Mouse (Mus musculus) megakaryocyte-erythroid progenitor cell, adult 5-6 weeks (primary cell): ENCODE measurements around the gene Mcam. TPM values are rescaled to one million over a fixed set of nuclear protein-coding genes. Genes with fewer than 3 reads are reported as not detected.

Source experiments
- ATAC-seq: replicated peaks from 2 replicates; pipeline ENCODE4 v1.8.0; 2016; ENCODE audit warnings: mild to moderate bottlenecking, inconsistent platforms; ENCODE audit not compliant: severe bottlenecking, poor library complexity, low FRiP score, low TSS enrichment
- total RNA-seq, 2 experiments: library from RNA; stranded (forward) in 1 of 2; stranded (reverse) in 1 of 2; fragments of 200-1000, 215-1000 nt in 1 of 2; fragments of >200 nt in 1 of 2; fragmentation: Nextera tagmentation in 1 of 2; gene quantifications; 2 replicates each; pipeline ENCODE4 v1.2.3; 2014 to 2017

The Mcam gene
- total RNA-seq, 2 experiments from 2014 or later, result 0.09 TPM; not detected in 1

- no peak for ATAC-seq
Observed at GRCm38 (mm10) chr9:44131276-44131590, 3.0 kb upstream of the Mcam start.

GRCm38 (mm10) chr9:44132200-44132599 is 2.1 kb upstream of the Mcam start:
- no peak for ATAC-seq

DNA sequence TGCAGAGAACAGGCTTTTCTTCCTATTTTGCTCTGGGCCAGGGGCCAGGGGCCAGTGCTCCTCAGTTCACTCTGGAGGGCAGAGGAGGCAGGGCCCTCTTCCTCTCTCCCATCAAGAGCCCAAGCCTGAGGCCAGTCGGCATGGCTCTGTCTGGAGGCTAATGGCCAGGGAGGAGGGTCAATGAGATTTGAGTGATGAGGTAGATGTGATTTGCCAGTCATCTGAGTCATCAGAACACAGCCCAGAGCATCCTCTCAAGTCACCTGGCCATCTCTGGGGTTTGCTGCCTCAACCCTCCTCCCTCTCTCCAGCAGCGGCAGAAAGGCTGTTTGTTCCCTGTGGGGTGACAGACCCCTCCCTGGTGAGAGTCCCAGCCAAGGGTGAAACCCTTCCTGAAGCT is 982 bp upstream of the Mcam start:
- ATAC-seq, result no peak

GRCm38 (mm10) chr9:44134851-44135730 is 822 bp downstream of the Mcam start:
- ATAC-seq, result no peak; the same call in 1 of the 2 replicates

DNA sequence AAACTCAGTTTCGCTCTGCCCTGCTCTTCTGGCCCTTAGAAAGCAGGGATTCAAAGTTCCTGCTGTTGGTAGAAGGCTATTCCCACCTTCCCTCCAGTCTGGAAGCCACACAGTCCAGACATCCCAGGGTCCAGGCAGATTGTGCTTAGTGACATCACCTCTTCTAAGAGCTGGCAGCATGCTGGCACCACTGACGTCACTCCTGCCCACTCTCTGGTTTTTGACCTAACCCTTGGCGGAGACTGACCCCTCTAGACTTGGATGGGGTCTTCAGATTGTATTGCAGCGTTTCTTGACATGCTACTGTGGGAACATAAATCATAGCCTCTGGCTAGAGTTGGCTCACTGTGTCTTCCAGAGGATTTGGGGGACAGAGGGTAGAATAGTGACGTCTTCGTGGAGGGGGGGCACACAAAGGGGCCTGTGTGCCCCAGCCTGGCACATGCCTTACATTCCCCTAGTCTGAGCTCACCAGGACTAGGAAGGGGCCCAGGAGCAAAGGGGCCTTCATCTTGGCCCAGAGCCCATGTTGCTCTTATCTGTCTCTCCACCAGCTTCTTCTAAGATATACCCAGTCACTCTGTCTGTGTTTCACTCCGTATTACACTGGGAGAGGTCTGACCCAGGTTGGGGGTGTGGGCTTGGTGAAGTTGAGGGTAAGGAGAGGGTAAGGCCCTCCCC is 1.6 kb downstream of the Mcam start:
- ATAC-seq, result peak; percentile 36; the same call in 1 of the 2 replicates

GRCm38 (mm10) chr9:44137846-44138245 is 3.6 kb downstream of the Mcam start:
- ATAC-seq, result no peak

DNA sequence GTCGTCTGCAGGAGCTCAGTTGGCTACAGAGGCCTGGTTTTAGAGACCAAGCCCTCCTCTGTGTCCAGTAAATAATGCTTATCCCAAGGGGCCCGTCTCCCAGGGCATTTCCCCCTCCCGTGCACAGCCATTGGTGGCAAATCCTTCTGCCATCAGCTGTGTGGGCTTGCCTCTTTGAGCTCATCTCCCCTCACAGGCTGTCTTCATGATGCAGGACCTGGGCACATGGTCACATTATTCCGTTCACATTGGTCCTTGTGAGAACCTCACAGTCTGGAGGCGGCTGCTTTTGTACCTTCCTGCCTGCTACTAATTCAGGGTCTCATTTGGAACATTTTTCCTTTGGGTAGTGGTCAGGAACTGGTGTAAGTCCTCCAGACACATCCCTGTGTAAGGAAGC is 7.7 kb downstream of the Mcam start:
- ATAC-seq, result no peak

- no peak for ATAC-seq
Observed at GRCm38 (mm10) chr9:44143421-44143820, 9.2 kb downstream of the Mcam start.

- ATAC-seq, result no peak
Observed at GRCm38 (mm10) chr9:44144023-44144717, 9.9 kb downstream of the Mcam start.

DNA sequence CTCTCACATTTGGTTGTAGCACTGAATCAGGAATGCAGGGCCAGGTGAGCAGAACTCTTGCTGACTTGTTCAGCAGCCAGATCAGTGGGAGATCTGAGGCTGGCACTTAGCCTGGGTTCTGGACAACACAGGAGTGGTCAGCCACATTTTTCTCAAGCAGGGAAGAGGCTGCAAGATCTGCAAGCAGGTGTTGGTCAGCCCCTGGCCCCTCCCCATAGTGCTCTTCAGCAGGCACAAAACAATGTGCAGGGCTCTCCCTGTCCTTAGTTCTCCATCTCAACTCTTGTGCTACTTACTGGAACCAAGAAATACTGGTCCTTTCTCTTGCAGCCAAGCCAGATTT is 10.4 kb downstream of the Mcam start:
- ATAC-seq, result no peak

- ATAC-seq, result peak; percentile 75
Observed at GRCm38 (mm10) chr9:44147290-44147689, 13.0 kb downstream of the Mcam start.

- no peak for ATAC-seq
Observed at GRCm38 (mm10) chr9:44159886-44160285, 25.6 kb downstream of the Mcam start.

DNA sequence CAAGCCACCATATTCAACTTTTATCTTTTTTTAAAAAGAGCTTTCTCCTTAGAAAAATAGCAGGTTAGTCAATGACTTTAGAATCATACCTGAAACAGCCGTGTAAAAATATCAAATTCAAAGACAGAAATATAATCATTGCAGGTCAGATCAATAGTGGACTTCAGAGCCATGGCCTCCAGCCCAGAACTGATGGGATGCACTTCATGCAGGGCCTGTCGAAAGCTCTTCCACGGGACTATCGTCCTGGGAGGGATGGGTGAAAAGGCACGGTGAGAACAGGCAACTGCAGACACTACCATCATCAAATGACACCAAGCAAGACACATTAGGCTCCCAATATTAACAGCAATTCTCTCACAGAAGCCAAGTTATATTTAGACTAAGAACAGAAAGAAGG is 34.7 kb downstream of the Mcam start:
- ATAC-seq, result no peak

DNA sequence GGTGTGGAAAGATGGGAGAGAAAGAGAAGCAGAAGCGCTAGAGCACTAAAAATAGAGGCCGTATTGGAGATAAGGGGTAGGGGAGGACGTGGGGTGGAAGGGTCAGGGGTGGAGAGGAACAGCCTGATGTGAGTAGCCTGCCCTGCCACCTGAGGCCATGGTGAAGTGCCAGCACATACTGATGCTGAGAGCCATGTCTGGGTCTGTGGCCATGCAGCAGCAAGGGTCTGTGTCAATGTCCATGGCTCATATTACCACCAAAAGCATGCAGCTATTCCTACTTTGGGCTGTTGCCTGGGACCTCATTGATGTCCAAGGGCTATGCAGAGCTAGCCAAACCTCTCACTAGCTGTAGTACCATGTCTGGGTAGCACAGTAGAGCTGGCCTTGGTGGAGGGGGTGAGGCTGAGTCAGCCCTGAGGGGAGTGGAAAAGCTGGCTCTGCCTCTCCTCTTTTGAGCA is 36.5 kb downstream of the Mcam start:
- no peak for ATAC-seq

DNA sequence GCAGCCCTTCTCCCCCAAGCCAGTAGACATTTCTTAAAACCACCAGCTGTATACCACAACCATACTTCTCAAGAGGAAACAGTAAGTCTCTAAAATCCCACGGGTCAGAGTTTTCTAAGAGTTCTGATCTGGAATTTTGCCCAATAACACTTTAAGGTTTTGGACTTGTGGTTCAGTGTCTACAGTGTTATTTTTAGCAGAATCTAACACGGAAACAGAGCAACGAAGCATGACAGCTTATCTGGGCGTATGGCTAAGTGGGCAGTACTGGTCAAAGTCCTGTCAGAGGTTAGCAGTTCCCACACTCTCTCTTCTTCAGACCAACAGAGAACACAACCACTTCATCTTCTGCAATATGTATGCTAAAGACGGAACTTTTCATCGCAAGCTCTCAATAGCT is 41.3 kb downstream of the Mcam start:
- ATAC-seq, result no peak

- no peak for ATAC-seq
Observed at GRCm38 (mm10) chr9:44175957-44176356, 41.7 kb downstream of the Mcam start.

DNA sequence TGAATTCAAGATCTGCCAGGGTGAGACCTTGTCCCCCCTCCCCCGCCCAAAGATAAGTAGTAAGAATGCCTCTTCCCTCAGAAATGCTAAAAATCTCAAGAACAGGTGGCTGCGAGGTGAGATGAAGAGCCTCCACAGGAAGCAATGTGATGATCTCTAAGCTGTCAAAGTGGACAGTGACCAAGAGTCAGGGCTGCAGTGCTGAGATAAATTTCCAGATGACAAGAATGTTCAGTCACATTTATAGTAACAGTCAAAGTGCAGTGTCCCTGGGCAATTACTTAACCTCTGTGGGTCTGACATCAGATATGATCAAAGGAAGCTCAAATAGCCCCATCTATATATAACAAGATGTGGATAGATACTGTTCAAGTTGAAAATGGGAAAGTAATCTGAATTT is 43.1 kb downstream of the Mcam start:
- 0 out of 2 replicates have a peak, but pooled peaks have one; percentile 20 for ATAC-seq

DNA sequence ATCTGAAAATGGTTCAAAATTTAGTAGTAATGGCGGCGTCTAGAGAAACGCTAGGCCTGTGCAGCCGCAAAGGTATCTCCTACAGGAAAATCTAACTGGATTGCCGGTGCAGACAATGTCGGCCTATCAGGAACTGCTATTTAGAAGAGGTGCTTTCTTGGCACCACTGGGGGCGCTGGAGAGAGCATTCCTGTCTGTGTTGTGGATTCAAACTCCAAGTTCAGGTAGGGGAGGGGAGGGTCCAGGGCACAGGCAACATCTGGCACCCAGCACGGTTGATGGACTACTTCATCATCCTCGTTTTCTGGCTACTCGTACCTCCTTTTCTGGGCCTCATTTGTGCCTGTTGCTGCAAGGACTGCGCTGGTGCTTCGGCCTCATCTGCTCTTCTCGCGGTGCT is 44.1 kb downstream of the Mcam start:
- 0 out of 2 replicates have a peak, but pooled peaks have one; percentile 31 for ATAC-seq

DNA sequence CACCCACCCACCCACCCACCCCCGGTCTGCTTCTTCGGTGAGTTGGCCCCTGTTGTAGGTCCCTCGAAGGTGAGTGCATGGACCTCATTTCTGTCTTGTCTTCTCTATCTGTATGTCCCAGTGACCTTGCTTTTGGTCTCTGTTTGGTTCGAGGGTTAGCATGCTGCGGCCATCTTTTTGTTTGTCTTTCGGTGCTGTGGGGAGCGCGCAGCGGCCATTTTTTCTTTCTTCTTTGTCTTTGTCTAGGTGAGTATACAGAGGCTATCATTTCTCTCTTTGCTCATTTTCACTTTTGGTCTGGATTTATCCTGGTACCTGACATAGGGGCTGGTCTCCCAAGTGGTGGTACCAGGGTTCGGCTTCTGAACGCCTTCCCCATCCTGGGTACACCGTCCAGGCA is 44.5 kb downstream of the Mcam start:
- no peak for ATAC-seq

DNA sequence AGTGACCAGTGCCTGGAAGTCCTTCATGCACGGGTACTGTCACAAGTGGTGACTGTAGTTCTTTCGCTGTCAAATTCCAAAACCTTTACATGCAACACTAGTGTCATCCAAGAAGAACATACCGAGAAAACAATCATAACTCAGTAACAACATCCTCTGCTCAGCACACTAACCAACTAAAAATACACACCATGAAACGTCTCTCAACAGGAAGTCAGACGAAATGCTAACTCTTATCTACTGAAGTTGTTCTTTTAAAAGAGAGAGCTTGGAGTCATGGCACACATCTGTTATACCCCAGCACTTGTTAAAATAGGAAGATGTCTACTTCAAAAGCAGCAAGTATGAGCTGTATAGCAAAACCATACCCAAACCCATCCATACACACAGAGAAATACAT is 47.3 kb downstream of the Mcam start:
- ATAC-seq, result no peak
